Mouse (Mus musculus) olfactory bulb, adult 2 months (tissue): Measurements from ENCODE around the gene Actn4.

Source experiments
- CTCF ChIP-seq: fragments of 200-500 bp; IDR thresholded peaks from 2 replicates; pipeline ENCODE4 v1.5.1; 2012; ENCODE audit warnings: low read depth, mild to moderate bottlenecking, low read length, moderate library complexity; ENCODE audit not compliant: insufficient read depth
- POLR2A ChIP-seq: fragments of 200-500 bp; IDR thresholded peaks from 2 replicates; pipeline ENCODE4 v1.6.1; 2012; ENCODE audit warnings: mild to moderate bottlenecking, low read depth, low read length, moderate library complexity; ENCODE audit not compliant: insufficient read depth

DNA sequence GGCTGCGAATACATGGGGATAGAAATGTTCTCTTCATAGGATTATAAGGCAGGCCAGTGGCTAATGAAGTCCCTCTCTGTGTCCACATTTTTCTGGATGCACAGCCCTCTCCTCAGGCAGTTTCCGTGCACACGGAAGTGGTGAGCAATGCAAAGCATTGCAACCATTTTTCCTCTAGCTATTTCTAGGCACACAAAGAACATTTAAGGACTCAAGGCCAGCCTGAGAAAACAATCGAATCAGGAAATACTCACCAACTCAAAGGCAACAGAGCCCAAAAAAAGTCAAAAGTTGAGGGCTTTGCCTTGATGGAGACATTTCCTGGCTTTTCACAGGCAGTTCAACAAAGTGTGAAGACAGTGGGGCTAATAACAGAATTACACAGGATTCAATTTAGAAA, 21.0 kb downstream of the Actn4 start:
- TF ChIP-seq CTCF (no peak), POLR2A (no peak)
